Mouse (Mus musculus): ENCODE measurements around the gene Rnf225.

DNA sequence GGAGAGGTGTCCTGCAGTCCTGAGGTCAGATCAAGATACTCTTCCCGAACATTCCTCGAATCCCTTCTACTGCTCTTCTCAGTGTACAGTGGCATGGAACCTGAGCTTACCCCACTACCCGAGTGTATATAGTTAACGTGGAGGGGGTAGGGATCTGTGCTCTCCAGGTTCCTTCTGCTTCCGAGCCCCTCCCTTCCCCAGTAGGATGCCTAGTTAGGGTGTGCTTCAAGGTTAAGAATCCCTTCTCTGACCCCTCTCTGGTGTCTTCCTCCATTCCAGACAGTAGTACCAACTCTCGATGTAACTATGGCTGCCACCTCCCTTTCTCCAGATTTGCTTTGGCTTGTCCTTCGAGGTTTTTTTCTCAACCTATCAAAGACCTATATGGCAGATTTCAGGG lies 53.1 kb downstream of the Rnf225 start:
- TF ChIP-seq CTCF (IDR thresholded peaks at IDR 0.05; ENCODE audit: low read depth): no peak
- no peak for TF ChIP-seq EP300 (optimal IDR thresholded peaks at IDR 0.05)

Measured in stomach, postnatal 0 days (tissue).